Mouse (Mus musculus): ENCODE measurements around the gene Ppm1m.

- TF ChIP-seq POLR2A (IDR thresholded peaks at IDR 0.05; ENCODE audit: borderline replicate concordance, extremely low read depth, insufficient read depth, insufficient read length, poor library complexity, severe bottlenecking) (no peak), CTCF (IDR thresholded peaks at IDR 0.05; ENCODE audit: borderline replicate concordance, extremely low read depth, insufficient read depth, insufficient read length) (no peak)
Measured at GRCm38 (mm10) chr9:106145582-106145981, 54.0 kb downstream of the Ppm1m start.
